Mouse (Mus musculus): ENCODE measurements at regions not wholly inside any gene's neighbourhood (a gene's known extent, or its start where the extent isn't known, plus 50 kb on each side); places are given as distances from the start of the nearest gene placed in this dataset.
"Not testable (repeated sequence)": the region's sequence is repeated elsewhere in the genome, so short reads cannot be mapped to it uniquely, and the experiment has no call there.

DNA sequence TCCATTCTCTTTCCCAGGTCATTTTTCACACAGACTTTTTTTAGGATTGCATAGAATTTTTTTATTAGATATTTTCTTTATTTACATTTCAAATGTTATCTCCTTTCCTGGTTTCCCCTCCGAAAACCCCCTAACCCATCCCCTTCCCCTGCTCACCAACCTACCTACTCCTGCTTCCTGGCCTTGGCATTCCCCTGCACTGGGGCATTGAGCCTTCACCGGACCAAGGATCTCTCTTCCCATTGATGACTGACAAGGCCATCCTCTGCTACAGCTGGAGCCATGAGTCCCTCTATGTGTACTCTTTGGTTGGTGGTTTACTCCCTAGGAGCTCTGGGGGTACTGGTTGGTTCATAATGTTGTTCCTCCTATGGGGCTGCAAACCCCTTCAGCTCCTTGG lies 111.4 kb downstream of the Emx2 start:
- TF ChIP-seq CTCF (IDR thresholded peaks at IDR 0.05 in 2 of 3, conservative IDR thresholded peaks at IDR 0.05 in 1 of 3; ENCODE audit: control insufficient read depth in 1 of 3, insufficient read depth in 1 of 3, low read depth in 2 of 3, low read length in 3 of 3, poor library complexity in 1 of 3, severe bottlenecking in 1 of 3); POLR2A (IDR thresholded peaks at IDR 0.05; ENCODE audit: control insufficient read depth in 1 of 2, insufficient read depth in 1 of 2, low read depth in 1 of 2, low read length in 2 of 2, poor library complexity in 1 of 2); TCF12 (IDR thresholded peaks at IDR 0.05; ENCODE audit: low read depth, low read length); CHD2 (IDR thresholded peaks at IDR 0.05; ENCODE audit: low read length); MAX (IDR thresholded peaks at IDR 0.05; ENCODE audit: low read length); EP300 (IDR thresholded peaks at IDR 0.05; ENCODE audit: low read depth in 1 of 2, low read length in 2 of 2); GATA1 (IDR thresholded peaks at IDR 0.05; ENCODE audit: low read depth, low read length); RCOR1 (IDR thresholded peaks at IDR 0.05; ENCODE audit: low read depth, low read length); TAL1 (IDR thresholded peaks at IDR 0.05; ENCODE audit: low read length); USF2 (IDR thresholded peaks at IDR 0.05; ENCODE audit: borderline replicate concordance in 1 of 2, insufficient read depth in 1 of 2, low read depth in 1 of 2, low read length in 2 of 2): not testable (repeated sequence)
